Mouse (Mus musculus): ENCODE data around the gene Sox30. TPM values are rescaled to one million over a fixed set of nuclear protein-coding genes. Genes with fewer than 3 reads are reported as not detected.

Sox30 gene
- polyA plus RNA-seq, 1 experiment, result not detected

DNA sequence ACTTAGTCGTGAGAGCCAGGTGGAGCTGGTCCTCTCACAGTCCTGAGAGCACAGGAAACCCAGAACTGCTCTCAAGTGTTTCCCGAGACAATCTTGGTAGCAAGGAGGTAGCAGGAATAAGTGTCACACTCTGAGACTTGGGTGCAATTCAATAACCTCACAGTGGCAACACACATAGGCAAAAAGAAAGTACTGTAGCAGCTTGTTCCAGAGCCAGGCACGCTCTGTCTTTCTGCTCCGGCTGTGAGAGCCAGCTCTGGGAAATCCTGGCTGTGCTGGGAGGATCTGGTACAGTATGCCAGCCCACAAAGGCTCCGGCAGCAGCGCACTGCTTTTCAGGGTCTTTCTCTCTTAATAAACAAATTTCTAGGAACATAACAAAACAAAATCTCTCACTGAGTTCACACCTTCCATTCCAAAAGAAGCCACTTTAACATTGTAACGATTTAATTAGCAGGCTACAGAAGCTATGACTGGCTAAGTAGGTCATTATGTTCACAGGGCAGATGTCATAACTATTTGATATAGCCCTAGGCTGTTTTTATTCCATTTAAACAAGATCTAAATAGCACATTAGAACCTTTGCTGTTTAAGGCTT lies 36.9 kb upstream of the Sox30 start:
- no peaks in the 10 kb centered on the region for H3K27me3 ChIP-seq (ENCODE audit: control insufficient read depth, insufficient read depth, insufficient read length)
- no peak overlapping the region for H3ac ChIP-seq (ENCODE audit: control insufficient read depth, insufficient read length)
- peaks cover 16% of the 10 kb centered on the region for H3K79me2 ChIP-seq (ENCODE audit: control insufficient read depth, insufficient read depth)
- no peak for TF ChIP-seq MYOD1 (IDR thresholded peaks at IDR 0.05; ENCODE audit: control insufficient read depth in 1 of 3, insufficient read length in 2 of 3, low read depth in 2 of 3)
- no peak for TF ChIP-seq REST (IDR thresholded peaks at IDR 0.05; ENCODE audit: insufficient read depth, insufficient read length)
- TF ChIP-seq E2F4 (IDR thresholded peaks at IDR 0.05; ENCODE audit: insufficient read depth), result no peak
- TF ChIP-seq POLR2A (IDR thresholded peaks at IDR 0.05; ENCODE audit: insufficient read length, low read depth), result no peak
- TF ChIP-seq MAX (IDR thresholded peaks at IDR 0.05; ENCODE audit: low read depth), result no peak
- H3K4me3 ChIP-seq, result peak overlapping the region; percentile 51
- H3K36me3 ChIP-seq (ENCODE audit: control insufficient read depth, insufficient read depth), result peaks cover 4% of the 10 kb centered on the region
- H3K4me2 ChIP-seq (ENCODE audit: low read depth), result peak overlapping the region; percentile 81

DNA sequence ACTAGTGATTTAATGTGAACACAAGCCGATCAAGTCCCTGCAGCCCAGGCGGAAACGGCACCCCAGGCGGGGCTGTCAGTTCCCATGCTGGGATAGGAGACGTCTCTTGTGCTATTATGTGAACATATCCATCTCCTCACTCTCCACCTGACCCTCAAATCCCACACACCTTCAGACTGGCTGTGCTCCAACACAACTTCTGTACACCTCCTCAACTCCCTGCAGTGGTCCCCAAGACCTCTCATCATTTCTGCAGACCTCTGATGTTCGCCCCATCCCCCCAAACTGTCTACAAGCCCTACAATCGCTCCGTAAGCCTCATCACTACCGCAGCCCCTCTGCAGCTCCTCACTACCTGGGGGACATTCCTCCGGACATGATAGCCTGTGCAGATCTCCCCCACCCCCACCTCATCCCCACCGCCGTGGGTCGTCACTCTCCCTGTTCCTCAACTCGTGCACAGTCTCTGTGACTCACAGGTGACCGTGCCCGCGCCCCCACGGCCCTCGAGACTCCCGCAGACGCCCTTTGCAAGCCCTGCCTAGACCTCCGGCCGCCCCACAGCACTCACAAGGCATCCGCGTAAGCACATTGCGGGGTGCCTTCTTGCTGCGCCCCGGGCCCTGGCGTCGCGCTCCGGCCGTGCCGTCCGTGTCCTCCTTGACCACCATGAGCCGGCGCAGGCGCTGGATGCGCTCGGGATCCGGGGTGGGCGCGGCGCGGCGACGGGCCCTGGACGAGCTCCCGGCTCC lies 36.0 kb upstream of the Sox30 start:
- Histone ChIP-seq H3K4me3 (peak overlapping the region; percentile 51), H3K36me3 (ENCODE audit: control insufficient read depth, insufficient read depth) (peaks cover 4% of the 10 kb centered on the region), H3K4me2 (ENCODE audit: low read depth) (peak overlapping the region; percentile 81), H3ac (ENCODE audit: control insufficient read depth, insufficient read length) (peak overlapping the region; percentile 54), H3K79me2 (ENCODE audit: control insufficient read depth, insufficient read depth) (peaks cover 16% of the 10 kb centered on the region), H3K27me3 (ENCODE audit: control insufficient read depth, insufficient read depth, insufficient read length) (no peaks in the 10 kb centered on the region)
- no peak for TF ChIP-seq REST (IDR thresholded peaks at IDR 0.05; ENCODE audit: insufficient read depth, insufficient read length)
- TF ChIP-seq E2F4 (IDR thresholded peaks at IDR 0.05; ENCODE audit: insufficient read depth), result no peak
- no peak for TF ChIP-seq POLR2A (IDR thresholded peaks at IDR 0.05; ENCODE audit: insufficient read length, low read depth)
- no peak for TF ChIP-seq MYOD1 (IDR thresholded peaks at IDR 0.05; ENCODE audit: control insufficient read depth in 1 of 3, insufficient read length in 2 of 3, low read depth in 2 of 3)

DNA sequence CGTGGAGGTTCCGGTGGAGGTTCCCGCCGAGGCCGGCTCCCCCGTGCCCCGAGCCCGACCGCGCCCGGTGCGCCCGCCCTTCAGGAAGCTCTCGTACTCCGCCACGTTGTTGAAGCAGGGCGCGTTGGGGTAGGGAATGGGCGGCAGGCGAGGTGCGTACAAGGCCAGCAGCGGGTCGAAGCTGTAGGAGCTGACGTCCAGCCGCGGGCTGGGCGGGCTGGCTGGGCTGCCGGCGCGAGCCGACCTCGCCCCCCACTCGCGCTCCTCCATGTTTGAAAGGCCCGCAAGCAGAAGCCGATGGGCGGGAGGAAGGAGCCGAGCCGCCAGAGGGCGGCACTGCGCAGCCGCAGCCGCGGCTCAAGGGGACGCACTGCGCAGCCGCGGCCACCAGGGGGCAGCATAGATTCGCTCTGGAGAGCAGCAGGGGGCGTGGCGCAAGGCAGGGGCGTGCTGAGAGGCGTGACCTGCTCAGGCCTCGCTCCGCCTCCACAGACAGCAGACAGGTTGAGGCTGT lies 35.4 kb upstream of the Sox30 start, which contains the start of gene Lsm11:
TSS of gene Lsm11 (minus strand) at position 293 of the 514 bp plus-strand sequence.
- Histone ChIP-seq H3K4me3 (peak within 1 kb of the TSS; percentile 51), H3K79me2 (ENCODE audit: control insufficient read depth, insufficient read depth) (peaks cover 16% of the 10 kb centered on the region), H3K27me3 (ENCODE audit: control insufficient read depth, insufficient read depth, insufficient read length) (no peaks in the 10 kb centered on the region), H3K4me2 (ENCODE audit: low read depth) (peak within 1 kb of the TSS; percentile 81), H3K36me3 (ENCODE audit: control insufficient read depth, insufficient read depth) (peaks cover 11% of the 10 kb centered on the region), H3ac (ENCODE audit: control insufficient read depth, insufficient read length) (peak within 1 kb of the TSS; percentile 54)
- TF ChIP-seq CEBPB (IDR thresholded peaks at IDR 0.05; ENCODE audit: insufficient read depth, poor library complexity, severe bottlenecking) (no peak), E2F4 (IDR thresholded peaks at IDR 0.05; ENCODE audit: insufficient read depth) (peak; percentile 76), REST (IDR thresholded peaks at IDR 0.05; ENCODE audit: insufficient read depth, insufficient read length) (no peak), POLR2AphosphoS2 (IDR thresholded peaks at IDR 0.05; ENCODE audit: insufficient read length, low read depth) (peak; percentile 66), POLR2A (IDR thresholded peaks at IDR 0.05; ENCODE audit: insufficient read length, low read depth) (peak; percentile 40), MAX (IDR thresholded peaks at IDR 0.05; ENCODE audit: low read depth) (no peak), USF1 (IDR thresholded peaks at IDR 0.05; ENCODE audit: low read depth) (no peak), TCF12 (IDR thresholded peaks at IDR 0.05; ENCODE audit: insufficient read depth, poor library complexity, severe bottlenecking) (no peak), SRF (IDR thresholded peaks at IDR 0.05; ENCODE audit: control insufficient read depth, insufficient read length, low read depth) (peak; percentile 56), MYOD1 (IDR thresholded peaks at IDR 0.05; ENCODE audit: control insufficient read depth in 1 of 3, insufficient read length in 2 of 3, low read depth in 2 of 3) (peak in 1 of 3 experiments; percentile 38), MYOG (IDR thresholded peaks at IDR 0.05; ENCODE audit: control insufficient read depth in 1 of 3, insufficient read depth in 1 of 3, insufficient read length in 2 of 3, low read depth in 2 of 3) (peak in 1 of 3 experiments; percentile 52)

DNA sequence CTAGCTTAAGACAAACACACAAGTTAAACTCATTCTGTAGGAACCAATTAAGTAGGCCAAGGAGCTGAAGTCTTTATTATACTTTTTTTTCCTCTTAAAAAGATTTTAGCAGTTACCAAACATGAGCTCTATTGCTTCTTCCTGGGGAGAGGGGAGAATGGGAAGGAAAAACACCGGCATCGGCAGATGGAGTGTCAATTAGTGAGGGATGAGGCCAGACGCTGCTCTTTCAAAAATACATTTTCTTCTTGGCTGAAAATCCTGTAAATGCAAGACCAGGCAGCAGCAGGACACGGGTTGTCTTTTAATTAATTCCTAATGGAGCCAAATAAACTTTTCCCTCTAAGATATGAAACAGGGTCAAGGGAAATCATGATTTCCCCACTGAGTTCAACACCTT lies 33.3 kb upstream of the Sox30 start:
- H3K79me2 ChIP-seq (ENCODE audit: control insufficient read depth, insufficient read depth), result peaks cover 16% of the 10 kb centered on the region
- no peak overlapping the region for H3K4me2 ChIP-seq (ENCODE audit: low read depth)
- peaks cover 18% of the 10 kb centered on the region for H3K36me3 ChIP-seq (ENCODE audit: control insufficient read depth, insufficient read depth)
- no peak for TF ChIP-seq E2F4 (IDR thresholded peaks at IDR 0.05; ENCODE audit: insufficient read depth)
- TF ChIP-seq POLR2A (IDR thresholded peaks at IDR 0.05; ENCODE audit: insufficient read length, low read depth), result no peak
- TF ChIP-seq MYOD1 (IDR thresholded peaks at IDR 0.05; ENCODE audit: control insufficient read depth in 1 of 3, insufficient read length in 2 of 3, low read depth in 2 of 3), result no peak
- no peak for TF ChIP-seq TCF3 (IDR thresholded peaks at IDR 0.05; ENCODE audit: insufficient read length, low read depth)
- TF ChIP-seq SRF (IDR thresholded peaks at IDR 0.05; ENCODE audit: control insufficient read depth, insufficient read length, low read depth), result no peak
- no peak for TF ChIP-seq TCF12 (IDR thresholded peaks at IDR 0.05; ENCODE audit: insufficient read depth, poor library complexity, severe bottlenecking)
- no peak for TF ChIP-seq USF1 (IDR thresholded peaks at IDR 0.05; ENCODE audit: low read depth)
- TF ChIP-seq REST (IDR thresholded peaks at IDR 0.05; ENCODE audit: insufficient read depth, insufficient read length), result no peak
- no peak for TF ChIP-seq MYOG (IDR thresholded peaks at IDR 0.05; ENCODE audit: control insufficient read depth in 1 of 3, insufficient read depth in 1 of 3, insufficient read length in 2 of 3, low read depth in 2 of 3)
- TF ChIP-seq CEBPB (IDR thresholded peaks at IDR 0.05; ENCODE audit: insufficient read depth, poor library complexity, severe bottlenecking), result no peak
- no peak for TF ChIP-seq MAX (IDR thresholded peaks at IDR 0.05; ENCODE audit: low read depth)
- TF ChIP-seq POLR2AphosphoS2 (IDR thresholded peaks at IDR 0.05; ENCODE audit: insufficient read length, low read depth), result no peak
- H3ac ChIP-seq (ENCODE audit: control insufficient read depth, insufficient read length), result no peak overlapping the region
- no peaks in the 10 kb centered on the region for H3K27me3 ChIP-seq (ENCODE audit: control insufficient read depth, insufficient read depth, insufficient read length)
- no peak overlapping the region for H3K4me3 ChIP-seq

Data from myocyte (in vitro differentiated cells).